Mouse (Mus musculus) heart, embryonic 16.5 days (tissue): Measurements from ENCODE around the gene Tnxb. TPM values are rescaled to one million over a fixed set of nuclear protein-coding genes. Genes with fewer than 3 reads are reported as not detected.
A peak's percentile ranks its signal among the peaks of the same experiment; 100 is the strongest.

ENCODE experiments used
- ATAC-seq: fragments of 200-750 bp; cut with Nextera tagmentation; replicated peaks from 2 replicates; pipeline ENCODE4 v1.8.0; 2017; ENCODE audit warnings: moderate number of reproducible peaks; ENCODE audit not compliant: insufficient read depth, low FRiP score; ENCODE audit errors: extremely low read depth
- H3K27ac ChIP-seq: fragments of 300-500 bp; sonication (generic); 2 replicates; pipeline ENCODE4 v1.5.1; 2014; ENCODE audit warnings: mild to moderate bottlenecking, low read length, control low read depth, moderate library complexity
- H3K27me3 ChIP-seq: fragments of 300-500 bp; sonication (generic); 2 replicates; pipeline ENCODE4 v1.6.1; 2014; ENCODE audit warnings: low read length, mixed read lengths; ENCODE audit not compliant: control insufficient read depth, insufficient read depth
- H3K36me3 ChIP-seq: fragments of 300-500 bp; sonication (generic); 2 replicates; pipeline ENCODE4 v1.6.1; 2014; ENCODE audit not compliant: control insufficient read depth, insufficient read depth
- H3K4me1 ChIP-seq: fragments of 300-500 bp; sonication (generic); 2 replicates; pipeline ENCODE4 v1.6.1; 2014; ENCODE audit warnings: low read length, mixed read lengths; ENCODE audit not compliant: control insufficient read depth, insufficient read depth
- H3K4me2 ChIP-seq: fragments of 300-500 bp; sonication (generic); 2 replicates; pipeline ENCODE4 v1.6.1; 2014; ENCODE audit warnings: low read depth, mild to moderate bottlenecking, control low read depth, low read length
- H3K4me3 ChIP-seq: fragments of 300-500 bp; sonication (generic); 2 replicates; pipeline ENCODE4 v1.5.1; 2014; ENCODE audit warnings: mild to moderate bottlenecking, control low read depth, low read length
- H3K9ac ChIP-seq: fragments of 300-500 bp; sonication (generic); 2 replicates; pipeline ENCODE4 v1.6.1; 2014; ENCODE audit warnings: low read length, control low read depth
- H3K9me3 ChIP-seq: fragments of 300-500 bp; sonication (generic); replicated peaks from 2 replicates; pipeline ENCODE4 v1.6.1; 2016; ENCODE audit warnings: low read length; ENCODE audit not compliant: control insufficient read depth
- WGBS: fragments of 180-500 bp; shearing (Covaris S2); extraction: QIAGEN DNeasy Blood & Tissue Kit; methylation state at CpG from one replicate; pipeline ENCODE4 v1.1.7; 2014; 5-methylcytosine and 5-hydroxymethylcytosine counted together
- polyA plus RNA-seq: library from polyadenylated mRNA; unstranded; fragments of >200 nt; fragmentation: Nextera tagmentation; extraction: Ambion mirVana; gene quantifications from 2 replicates; pipeline ENCODE4 v1.2.1, GENCODE M21; 2015

The Tnxb gene
- polyA plus RNA-seq, 1 experiment from 2014 or later: 2.5 TPM

- peaks cover 8% of the 10 kb centered on the region for H3K27me3 ChIP-seq
- no peak overlapping the region for H3K4me2 ChIP-seq
- no peak overlapping the region for H3K9ac ChIP-seq
- no peak overlapping the region for H3K27ac ChIP-seq
- no peak overlapping the region for H3K4me3 ChIP-seq
- no peaks in the 10 kb centered on the region for H3K36me3 ChIP-seq
- WGBS: 74% methylated on average over 8 of the region's 8 CpGs
- H3K9me3 ChIP-seq: 0 out of 2 replicates have a peak, but pooled peaks cover 2% of the 10 kb centered on the region
- peaks cover 32% of the 10 kb centered on the region for H3K4me1 ChIP-seq
- ATAC-seq: no peak
Measured at GRCm38 (mm10) chr17:34683179-34683578, 12.8 kb downstream of the Tnxb start.

- Histone ChIP-seq H3K9me3 (0 out of 2 replicates have a peak, but pooled peaks cover 4% of the 10 kb centered on the region), H3K4me1 (peaks cover 32% of the 10 kb centered on the region), H3K27me3 (peaks cover 5% of the 10 kb centered on the region), H3K27ac (no peak overlapping the region), H3K36me3 (no peaks in the 10 kb centered on the region), H3K9ac (no peak overlapping the region), H3K4me3 (no peak overlapping the region), H3K4me2 (no peak overlapping the region)
- WGBS: 58% methylated on average over 10 of the region's 10 CpGs
- ATAC-seq: no peak
Measured at GRCm38 (mm10) chr17:34683686-34684220, 13.4 kb downstream of the Tnxb start.

GRCm38 (mm10) chr17:34684253-34684893, 14.0 kb downstream of the Tnxb start:
- peak overlapping the region; percentile 62 for H3K27ac ChIP-seq
- H3K9ac ChIP-seq: no peak overlapping the region
- H3K36me3 ChIP-seq: no peaks in the 10 kb centered on the region
- peaks cover 32% of the 10 kb centered on the region for H3K4me1 ChIP-seq
- 37% methylated on average over 9 of the region's 9 CpGs for WGBS
- ATAC-seq: 0 out of 2 replicates have a peak, but pooled peaks have one; percentile 35
- H3K9me3 ChIP-seq: 0 out of 2 replicates have a peak, but pooled peaks cover 4% of the 10 kb centered on the region
- H3K4me3 ChIP-seq: no peak overlapping the region
- H3K27me3 ChIP-seq: peaks cover 5% of the 10 kb centered on the region
- no peak overlapping the region for H3K4me2 ChIP-seq

GRCm38 (mm10) chr17:34685120-34686110, 15.1 kb downstream of the Tnxb start:
- H3K9me3 ChIP-seq: 0 out of 2 replicates have a peak, but pooled peaks cover 4% of the 10 kb centered on the region
- H3K4me2 ChIP-seq: no peak overlapping the region
- H3K36me3 ChIP-seq: no peaks in the 10 kb centered on the region
- ATAC-seq: peak; percentile 61
- H3K27me3 ChIP-seq: no peaks in the 10 kb centered on the region
- H3K4me1 ChIP-seq: peaks cover 34% of the 10 kb centered on the region
- 0 out of 2 replicates have a peak overlapping the region, but pooled peaks have one; percentile 15 for H3K9ac ChIP-seq
- H3K4me3 ChIP-seq: no peak overlapping the region
- 66% methylated on average over 28 of the region's 28 CpGs for WGBS
- H3K27ac ChIP-seq: peak overlapping the region; percentile 62

GRCm38 (mm10) chr17:34688889-34689288, 18.6 kb downstream of the Tnxb start:
- Histone ChIP-seq H3K9ac (no peak overlapping the region), H3K4me1 (peaks cover 20% of the 10 kb centered on the region), H3K4me2 (no peak overlapping the region), H3K36me3 (no peaks in the 10 kb centered on the region), H3K27me3 (no peaks in the 10 kb centered on the region), H3K27ac (no peak overlapping the region), H3K9me3 (0 out of 2 replicates have a peak, but pooled peaks cover 4% of the 10 kb centered on the region), H3K4me3 (no peak overlapping the region)
- WGBS: 88% methylated on average over 7 of the region's 7 CpGs
- ATAC-seq: no peak

- Histone ChIP-seq H3K9ac (no peak overlapping the region), H3K9me3 (0 out of 2 replicates have a peak, but pooled peaks cover 4% of the 10 kb centered on the region), H3K4me3 (no peak overlapping the region), H3K4me1 (peaks cover 5% of the 10 kb centered on the region), H3K4me2 (no peak overlapping the region), H3K27me3 (no peaks in the 10 kb centered on the region), H3K36me3 (no peaks in the 10 kb centered on the region), H3K27ac (no peak overlapping the region)
- no peak for ATAC-seq
- 38% methylated on average over 4 of the region's 4 CpGs for WGBS
Measured at GRCm38 (mm10) chr17:34690458-34690857, 20.1 kb downstream of the Tnxb start.

- no peak for ATAC-seq
- WGBS: 50% methylated on average over 7 of the region's 7 CpGs
- peak overlapping the region; percentile 35; the same call in 1 of the 2 replicates for H3K27ac ChIP-seq
- no peaks in the 10 kb centered on the region for H3K36me3 ChIP-seq
- no peaks in the 10 kb centered on the region for H3K27me3 ChIP-seq
- 0 out of 2 replicates have a peak, but pooled peaks cover 4% of the 10 kb centered on the region for H3K4me1 ChIP-seq
- 0 out of 2 replicates have a peak, but pooled peaks cover 4% of the 10 kb centered on the region for H3K9me3 ChIP-seq
- no peak overlapping the region for H3K4me3 ChIP-seq
- H3K4me2 ChIP-seq: no peak overlapping the region
- no peak overlapping the region for H3K9ac ChIP-seq
Measured at GRCm38 (mm10) chr17:34692906-34693305, 22.6 kb downstream of the Tnxb start.

GRCm38 (mm10) chr17:34699575-34700408, 29.5 kb downstream of the Tnxb start:
- H3K4me3 ChIP-seq: no peak overlapping the region
- H3K27me3 ChIP-seq: 0 out of 2 replicates have a peak, but pooled peaks cover 2% of the 10 kb centered on the region
- H3K36me3 ChIP-seq: no peaks in the 10 kb centered on the region
- no peak for ATAC-seq
- no peak overlapping the region for H3K4me2 ChIP-seq
- no peaks in the 10 kb centered on the region for H3K4me1 ChIP-seq
- no peak overlapping the region for H3K27ac ChIP-seq
- no peaks in the 10 kb centered on the region for H3K9me3 ChIP-seq
- 47% methylated on average over 14 of the region's 14 CpGs for WGBS
- H3K9ac ChIP-seq: no peak overlapping the region
